Mouse (Mus musculus): ENCODE measurements around the gene Ccdc88b. TPM values are rescaled to one million over a fixed set of nuclear protein-coding genes. Genes with fewer than 3 reads are reported as not detected.

The Ccdc88b gene
- polyA plus RNA-seq, 1 experiment from 2014 or later = 2.8 TPM

- no peaks in the 10 kb centered on the region for H3K36me3 ChIP-seq (replicated peaks)
- no peak overlapping the region for H3K9ac ChIP-seq
- no peak overlapping the region for H3K4me2 ChIP-seq
- H3K27ac ChIP-seq (replicated peaks) = no peak overlapping the region
- no peak overlapping the region for H3K4me3 ChIP-seq (replicated peaks)
- H3K9me3 ChIP-seq (replicated peaks) = no peaks in the 10 kb centered on the region
- no peak for ATAC-seq (ENCODE audit: insufficient read depth)
- H3K27me3 ChIP-seq = no peaks in the 10 kb centered on the region
- H3K4me1 ChIP-seq (replicated peaks) = peaks cover 9% of the 10 kb centered on the region
Measured at GRCm38 (mm10) chr19:6876799-6877198, 18.8 kb upstream of the Ccdc88b start.

GRCm38 (mm10) chr19:6875834-6876233 is 17.8 kb upstream of the Ccdc88b start:
- no peaks in the 10 kb centered on the region for H3K36me3 ChIP-seq (replicated peaks)
- H3K4me1 ChIP-seq (replicated peaks) = peaks cover 18% of the 10 kb centered on the region
- no peak overlapping the region for H3K4me3 ChIP-seq (replicated peaks)
- WGBS (ENCODE audit: insufficient replicate concordance) = 63% methylated on average over 6 of the region's 6 CpGs
- no peaks in the 10 kb centered on the region for H3K27me3 ChIP-seq
- no peak overlapping the region for H3K27ac ChIP-seq (replicated peaks)
- H3K9me3 ChIP-seq (replicated peaks) = no peaks in the 10 kb centered on the region
- no peak for ATAC-seq (ENCODE audit: insufficient read depth)
- no peak overlapping the region for H3K9ac ChIP-seq
- H3K4me2 ChIP-seq = no peak overlapping the region

- peaks cover 25% of the 10 kb centered on the region for H3K4me1 ChIP-seq (replicated peaks)
- H3K9ac ChIP-seq = no peak overlapping the region
- 31% methylated on average over 1 of the region's 1 CpGs for WGBS (ENCODE audit: insufficient replicate concordance)
- H3K9me3 ChIP-seq (replicated peaks) = no peaks in the 10 kb centered on the region
- no peaks in the 10 kb centered on the region for H3K36me3 ChIP-seq (replicated peaks)
- H3K27ac ChIP-seq (replicated peaks) = no peak overlapping the region
- H3K27me3 ChIP-seq = no peaks in the 10 kb centered on the region
- no peak overlapping the region for H3K4me3 ChIP-seq (replicated peaks)
- H3K4me2 ChIP-seq = no peak overlapping the region
- no peak for ATAC-seq (ENCODE audit: insufficient read depth)
Measured at GRCm38 (mm10) chr19:6874257-6874656, 16.2 kb upstream of the Ccdc88b start.

GRCm38 (mm10) chr19:6872701-6873100 is 14.7 kb upstream of the Ccdc88b start:
- ATAC-seq (ENCODE audit: insufficient read depth) = no peak
- no peak overlapping the region for H3K4me3 ChIP-seq (replicated peaks)
- no peak overlapping the region for H3K4me2 ChIP-seq
- H3K27ac ChIP-seq (replicated peaks) = 0 out of 2 replicates have a peak overlapping the region, but pooled peaks have one; percentile 1
- no peak overlapping the region for H3K9ac ChIP-seq
- WGBS (ENCODE audit: insufficient replicate concordance) = 47% methylated on average over 3 of the region's 3 CpGs
- H3K9me3 ChIP-seq (replicated peaks) = no peaks in the 10 kb centered on the region
- no peaks in the 10 kb centered on the region for H3K27me3 ChIP-seq
- H3K4me1 ChIP-seq (replicated peaks) = peaks cover 29% of the 10 kb centered on the region
- H3K36me3 ChIP-seq (replicated peaks) = no peaks in the 10 kb centered on the region

GRCm38 (mm10) chr19:6871574-6872271 is 13.7 kb upstream of the Ccdc88b start:
- no peaks in the 10 kb centered on the region for H3K9me3 ChIP-seq (replicated peaks)
- peaks cover 29% of the 10 kb centered on the region for H3K4me1 ChIP-seq (replicated peaks)
- no peak overlapping the region for H3K9ac ChIP-seq
- H3K27ac ChIP-seq (replicated peaks) = peak overlapping the region; percentile 1; the same call in 1 of the 2 replicates
- no peak overlapping the region for H3K4me3 ChIP-seq (replicated peaks)
- WGBS (ENCODE audit: insufficient replicate concordance) = 47% methylated on average over 5 of the region's 5 CpGs
- no peaks in the 10 kb centered on the region for H3K36me3 ChIP-seq (replicated peaks)
- H3K27me3 ChIP-seq = no peaks in the 10 kb centered on the region
- no peak; the same call in 1 of the 2 replicates for ATAC-seq (ENCODE audit: insufficient read depth)
- H3K4me2 ChIP-seq = peak overlapping the region; percentile 32

- Histone ChIP-seq H3K4me1 (replicated peaks) (peaks cover 29% of the 10 kb centered on the region), H3K4me3 (replicated peaks) (peak overlapping the region; percentile 56), H3K27me3 (no peaks in the 10 kb centered on the region), H3K27ac (replicated peaks) (peak overlapping the region; percentile 75), H3K9me3 (replicated peaks) (no peaks in the 10 kb centered on the region), H3K4me2 (peak overlapping the region; percentile 76), H3K9ac (peak overlapping the region; percentile 58), H3K36me3 (replicated peaks) (no peaks in the 10 kb centered on the region)
- WGBS (ENCODE audit: insufficient replicate concordance) = 0% methylated on average over 5 of the region's 5 CpGs
- peak; percentile 54 for ATAC-seq (ENCODE audit: insufficient read depth)
Measured at GRCm38 (mm10) chr19:6869355-6869754, 11.3 kb upstream of the Ccdc88b start.

- H3K9me3 ChIP-seq (replicated peaks) = no peaks in the 10 kb centered on the region
- WGBS (ENCODE audit: insufficient replicate concordance) = 79% methylated on average over 4 of the region's 4 CpGs
- no peaks in the 10 kb centered on the region for H3K36me3 ChIP-seq (replicated peaks)
- no peak overlapping the region for H3K9ac ChIP-seq
- no peak overlapping the region for H3K4me3 ChIP-seq (replicated peaks)
- no peak overlapping the region for H3K27ac ChIP-seq (replicated peaks)
- ATAC-seq (ENCODE audit: insufficient read depth) = no peak
- peaks cover 16% of the 10 kb centered on the region for H3K4me1 ChIP-seq (replicated peaks)
- H3K4me2 ChIP-seq = no peak overlapping the region
- H3K27me3 ChIP-seq = no peaks in the 10 kb centered on the region
Measured at GRCm38 (mm10) chr19:6861451-6861850, 3.4 kb upstream of the Ccdc88b start.

GRCm38 (mm10) chr19:6860706-6861105 is 2.7 kb upstream of the Ccdc88b start:
- no peak overlapping the region for H3K9ac ChIP-seq
- no peak overlapping the region for H3K4me3 ChIP-seq (replicated peaks)
- H3K27me3 ChIP-seq = 0 out of 2 replicates have a peak, but pooled peaks cover 3% of the 10 kb centered on the region
- no peak for ATAC-seq (ENCODE audit: insufficient read depth)
- 39% methylated on average over 6 of the region's 6 CpGs for WGBS (ENCODE audit: insufficient replicate concordance)
- no peak overlapping the region for H3K4me2 ChIP-seq
- H3K4me1 ChIP-seq (replicated peaks) = peaks cover 24% of the 10 kb centered on the region
- 0 out of 2 replicates have a peak overlapping the region, but pooled peaks have one; percentile 16 for H3K27ac ChIP-seq (replicated peaks)
- no peaks in the 10 kb centered on the region for H3K9me3 ChIP-seq (replicated peaks)
- no peaks in the 10 kb centered on the region for H3K36me3 ChIP-seq (replicated peaks)

GRCm38 (mm10) chr19:6859971-6860370 is 2.0 kb upstream of the Ccdc88b start:
- WGBS (ENCODE audit: insufficient replicate concordance) = 72% methylated on average over 3 of the region's 3 CpGs
- Histone ChIP-seq H3K4me3 (replicated peaks) (no peak overlapping the region), H3K9ac (no peak overlapping the region), H3K27ac (replicated peaks) (no peak overlapping the region), H3K4me2 (no peak overlapping the region), H3K36me3 (replicated peaks) (no peaks in the 10 kb centered on the region), H3K9me3 (replicated peaks) (no peaks in the 10 kb centered on the region), H3K4me1 (replicated peaks) (peaks cover 31% of the 10 kb centered on the region), H3K27me3 (0 out of 2 replicates have a peak, but pooled peaks cover 9% of the 10 kb centered on the region)
- ATAC-seq (ENCODE audit: insufficient read depth) = no peak

GRCm38 (mm10) chr19:6859032-6859651 is 1.1 kb upstream of the Ccdc88b start:
- H3K4me3 ChIP-seq (replicated peaks) = no peak overlapping the region; the same call in 1 of the 2 replicates
- H3K9me3 ChIP-seq (replicated peaks) = no peaks in the 10 kb centered on the region
- WGBS (ENCODE audit: insufficient replicate concordance) = 68% methylated on average over 2 of the region's 2 CpGs
- H3K27me3 ChIP-seq = 0 out of 2 replicates have a peak, but pooled peaks cover 14% of the 10 kb centered on the region
- H3K4me1 ChIP-seq (replicated peaks) = peaks cover 31% of the 10 kb centered on the region
- H3K36me3 ChIP-seq (replicated peaks) = no peaks in the 10 kb centered on the region
- H3K27ac ChIP-seq (replicated peaks) = no peak overlapping the region
- no peak overlapping the region for H3K9ac ChIP-seq
- H3K4me2 ChIP-seq = 0 out of 2 replicates have a peak overlapping the region, but pooled peaks have one; percentile 36
- ATAC-seq (ENCODE audit: insufficient read depth) = no peak

- Histone ChIP-seq H3K4me2 (peak overlapping the region; percentile 36), H3K9ac (no peak overlapping the region), H3K4me3 (replicated peaks) (peak overlapping the region; percentile 20), H3K36me3 (replicated peaks) (no peaks in the 10 kb centered on the region), H3K27me3 (0 out of 2 replicates have a peak, but pooled peaks cover 14% of the 10 kb centered on the region), H3K27ac (replicated peaks) (no peak overlapping the region; the same call in 1 of the 2 replicates), H3K4me1 (replicated peaks) (peaks cover 31% of the 10 kb centered on the region), H3K9me3 (replicated peaks) (no peaks in the 10 kb centered on the region)
- 25% methylated on average over 9 of the region's 9 CpGs for WGBS (ENCODE audit: insufficient replicate concordance)
- no peak for ATAC-seq (ENCODE audit: insufficient read depth)
Measured at GRCm38 (mm10) chr19:6857391-6858005, 513 bp downstream of the Ccdc88b start.
